10 mouse cellular contexts compared by ENCODE assay signal in genomic region chr4:10923180-10923579, GRCm38 (mm10). TPM values are rescaled to one million over a fixed set of nuclear protein-coding genes. Genes with fewer than 3 reads are reported as not detected.
DNase-seq lines count a peak whose midpoint lies in the region; ATAC-seq lines count a peak whose summit lies in the region.
"Had no signal": no experiment of that assay in that cellular context is flagged by ENCODE, and none has a peak within 500 bp of the region (broad histone marks: within the 10 kb centered on the region; RNA-seq: fewer than 3 reads in every experiment).

No protein-coding gene starts in this region.

- no peaks in the 10 kb centered on the region for H3K9me3 ChIP-seq in forebrain, embryonic 10.5 days
- H3K9me3 ChIP-seq in forebrain, embryonic 11.5 days (ENCODE audit: control insufficient read depth, low read length), result no peaks in the 10 kb centered on the region
- H3K9me3 ChIP-seq in forebrain, embryonic 14.5 days (replicated peaks; ENCODE audit: control insufficient read depth, low read length), result no peaks in the 10 kb centered on the region
- H3K9me3 ChIP-seq: embryonic facial prominence, embryonic 12.5 days had no signal

- WGBS in forebrain, embryonic 10.5 days, result 89% methylated on average over 6 of the region's 6 CpGs
- WGBS in forebrain, embryonic 11.5 days, result 87% methylated on average over 6 of the region's 6 CpGs
- 58% methylated on average over 6 of the region's 6 CpGs for WGBS in forebrain, embryonic 14.5 days

- no peak for ATAC-seq in forebrain, embryonic 11.5 days (replicated peaks; ENCODE audit: low FRiP score)
- ATAC-seq in forebrain, embryonic 14.5 days, result peak; percentile 63
- no peak for ATAC-seq in erythroid progenitor cell, adult 5-6 weeks (replicated peaks; ENCODE audit: low FRiP score, poor library complexity, severe bottlenecking)

- peaks cover 4% of the 10 kb centered on the region; the same call in 1 of the 2 replicates for H3K4me1 ChIP-seq in forebrain, embryonic 10.5 days
- no peaks in the 10 kb centered on the region for H3K4me1 ChIP-seq in forebrain, embryonic 11.5 days (replicated peaks; ENCODE audit: control insufficient read depth, insufficient read depth, low read length)
- H3K4me1 ChIP-seq in forebrain, embryonic 14.5 days (ENCODE audit: control insufficient read depth, insufficient read depth, low read length), result no peaks in the 10 kb centered on the region
- H3K4me1 ChIP-seq: embryonic facial prominence, embryonic 12.5 days had no signal

- H3K27ac ChIP-seq in forebrain, embryonic 10.5 days, result no peak overlapping the region
- H3K27ac ChIP-seq in forebrain, embryonic 11.5 days (ENCODE audit: low read depth, low read length), result no peak overlapping the region
- H3K27ac ChIP-seq in forebrain, embryonic 14.5 days (ENCODE audit: low read depth, low read length), result no peak overlapping the region
- H3K27ac ChIP-seq: embryonic facial prominence, embryonic 12.5 days had no signal

- H3K9ac ChIP-seq in forebrain, embryonic 11.5 days (ENCODE audit: low read length), result no peak overlapping the region
- H3K9ac ChIP-seq in forebrain, embryonic 14.5 days (ENCODE audit: low read length), result no peak overlapping the region
- H3K9ac ChIP-seq: embryonic facial prominence, embryonic 12.5 days had no signal

- DNase-seq in forebrain, embryonic 10.5 days (ENCODE audit: extremely low spot score, low spot score), result peak; percentile 7
- DNase-seq in forebrain, embryonic 11.5 days (ENCODE audit: low spot score), result no peak
- peak; percentile 77 for DNase-seq in A20 (ENCODE audit: low read depth, low spot score)
- DNase-seq in forebrain, embryonic 14.5 days (ENCODE audit: low spot score), result peak; percentile 68
- peak; percentile 65 to 66 for DNase-seq in heart, postnatal 14 days
- DNase-seq in layer of hippocampus, postnatal 14 days (ENCODE audit: low spot score in 2 of 2), result peak; percentile 42 to 76
- peak; percentile 79 to 84 for DNase-seq in monocyte, adult 2 months (ENCODE audit: low read depth in 1 of 2, low spot score in 2 of 2)

- H3K4me2 ChIP-seq in forebrain, embryonic 11.5 days (ENCODE audit: low read depth, low read length, severe bottlenecking), result no peak overlapping the region
- H3K4me2 ChIP-seq in forebrain, embryonic 14.5 days (ENCODE audit: low read length), result no peak overlapping the region
- H3K4me2 ChIP-seq: embryonic facial prominence, embryonic 12.5 days had no signal

- intact Hi-C loops in heart, postnatal 14 days (cut with DNase I), result no loop called here

- H3K4me3 ChIP-seq in forebrain, embryonic 10.5 days, result no peak overlapping the region
- H3K4me3 ChIP-seq in forebrain, embryonic 11.5 days (ENCODE audit: low read depth, low read length), result no peak overlapping the region
- H3K4me3 ChIP-seq in forebrain, embryonic 14.5 days (ENCODE audit: low read depth, low read length), result no peak overlapping the region
- H3K4me3 ChIP-seq: embryonic facial prominence, embryonic 12.5 days; megakaryocyte, embryonic 14.5 days had no signal

- no peaks in the 10 kb centered on the region for H3K36me3 ChIP-seq in forebrain, embryonic 10.5 days (replicated peaks)
- no peaks in the 10 kb centered on the region for H3K36me3 ChIP-seq in forebrain, embryonic 11.5 days (ENCODE audit: control insufficient read depth, insufficient read depth, low read length)
- H3K36me3 ChIP-seq in forebrain, embryonic 14.5 days (ENCODE audit: control insufficient read depth, insufficient read depth, low read length), result no peaks in the 10 kb centered on the region
- H3K36me3 ChIP-seq: embryonic facial prominence, embryonic 12.5 days had no signal

- no peaks in the 10 kb centered on the region for H3K27me3 ChIP-seq in forebrain, embryonic 10.5 days (ENCODE audit: poor library complexity, severe bottlenecking)
- no peaks in the 10 kb centered on the region for H3K27me3 ChIP-seq in forebrain, embryonic 11.5 days (ENCODE audit: control insufficient read depth, insufficient read depth, low read length)
- no peaks in the 10 kb centered on the region for H3K27me3 ChIP-seq in forebrain, embryonic 14.5 days (replicated peaks; ENCODE audit: control insufficient read depth, insufficient read depth, low read length)
- H3K27me3 ChIP-seq: embryonic facial prominence, embryonic 12.5 days; megakaryocyte, embryonic 14.5 days had no signal

RNA-seq across cellular contexts. Expression of gene 2610301B20Rik, which starts 48.9 kb away (rescaled TPM):
- polyA plus RNA-seq in forebrain, embryonic 10.5 days (2016; fragmentation: Nextera tagmentation; extraction: Ambion mirVana), result 40.9 and 41.8 TPM in 2 replicates
- polyA plus RNA-seq in forebrain, embryonic 11.5 days (2014; fragmentation: Nextera tagmentation; extraction: Ambion mirVana), result 47.9 and 48.2 TPM in 2 replicates
- 51.9 and 55.7 TPM in 2 replicates for polyA plus RNA-seq in forebrain, embryonic 14.5 days (2014; fragmentation: Nextera tagmentation; extraction: Ambion mirVana)
- total RNA-seq in heart, postnatal 14 days (2021), result 1 to 10 TPM; 7.8 to 8.9 TPM
- 10 to 100 TPM; 32.4 to 33.3 TPM for total RNA-seq in layer of hippocampus, postnatal 14 days (2021)
- 15.1 and 22.6 TPM in 2 replicates for total RNA-seq in erythroid progenitor cell, adult 5-6 weeks (2015; ENCODE audit: low replicate concordance)
- total RNA-seq in erythroid progenitor cell, adult 5-6 weeks (2017; ENCODE audit: low replicate concordance), result 6.0 and 6.2 TPM in 2 replicates
